Mouse (Mus musculus) lung, embryonic 15.5 days (tissue): ENCODE data around the gene Gm21981. TPM values are rescaled to one million over a fixed set of nuclear protein-coding genes. Genes with fewer than 3 reads are reported as not detected.
A peak's percentile ranks its signal among the peaks of the same experiment; 100 is the strongest.

Source experiments
- ATAC-seq: fragments of 200-750 bp; cut with Nextera tagmentation; 2 replicates; pipeline ENCODE4 v1.8.0; 2017; ENCODE audit warnings: moderate number of reproducible peaks, borderline replicate concordance; ENCODE audit not compliant: low FRiP score, low TSS enrichment; ENCODE audit errors: extremely low read depth
- H3K27ac ChIP-seq: fragments of 300-500 bp; sonication (generic); 2 replicates; pipeline ENCODE4 v1.5.1; 2015; ENCODE audit warnings: moderate library complexity, mild to moderate bottlenecking, inconsistent platforms
- H3K27me3 ChIP-seq: fragments of 300-500 bp; sonication (generic); 2 replicates; pipeline ENCODE4 v1.6.1; 2015; ENCODE audit warnings: inconsistent platforms
- H3K36me3 ChIP-seq: fragments of 300-500 bp; sonication (generic); 2 replicates; pipeline ENCODE4 v1.6.1; 2015; ENCODE audit warnings: inconsistent platforms
- H3K4me1 ChIP-seq: fragments of 300-500 bp; sonication (generic); 2 replicates; pipeline ENCODE4 v1.6.1; 2015; ENCODE audit warnings: inconsistent platforms
- H3K4me2 ChIP-seq: fragments of 300-500 bp; sonication (generic); 2 replicates; pipeline ENCODE4 v1.6.1; 2015; ENCODE audit warnings: inconsistent platforms, mild to moderate bottlenecking, moderate library complexity
- H3K4me3 ChIP-seq: fragments of 300-500 bp; sonication (generic); 2 replicates; pipeline ENCODE4 v1.5.1; 2015; ENCODE audit warnings: mild to moderate bottlenecking, inconsistent platforms
- H3K9ac ChIP-seq: fragments of 300-500 bp; sonication (generic); 2 replicates; pipeline ENCODE4 v1.6.1; 2015; ENCODE audit warnings: inconsistent platforms
- H3K9me3 ChIP-seq: fragments of 300-500 bp; sonication (generic); 2 replicates; pipeline ENCODE4 v1.6.1; 2016; ENCODE audit warnings: inconsistent platforms
- WGBS: fragments of 180-500 bp; shearing (Covaris S2); methylation state at CpG from one replicate; pipeline ENCODE4 v1.1.7; 2015; 5-methylcytosine and 5-hydroxymethylcytosine counted together
- polyA plus RNA-seq: library from polyadenylated mRNA; unstranded; fragments of >200 nt; fragmentation: Nextera tagmentation; extraction: Ambion mirVana; gene quantifications from 2 replicates; pipeline ENCODE4 v1.2.1, GENCODE M21; 2015

Gm21981 gene
- polyA plus RNA-seq, 1 experiment from 2014 or later = 0.45 TPM

GRCm38 (mm10) chr17:47699055-47699454 is 4.8 kb upstream of the Gm21981 start:
- WGBS = 72% methylated on average over 2 of the region's 2 CpGs

GRCm38 (mm10) chr17:47698156-47698555 is 3.9 kb upstream of the Gm21981 start:
- H3K4me1 ChIP-seq = peaks cover 35% of the 10 kb centered on the region
- no peak overlapping the region for H3K9ac ChIP-seq
- no peak overlapping the region for H3K27ac ChIP-seq
- no peaks in the 10 kb centered on the region for H3K9me3 ChIP-seq
- no peak for ATAC-seq
- peaks cover 2% of the 10 kb centered on the region; the same call in 1 of the 2 replicates for H3K36me3 ChIP-seq
- H3K4me3 ChIP-seq = no peak overlapping the region
- no peak overlapping the region for H3K4me2 ChIP-seq
- H3K27me3 ChIP-seq = no peaks in the 10 kb centered on the region
- whole genome bisulfite sequencing = 84% methylated on average over 10 of the region's 10 CpGs

More at GRCm38 (mm10) chr17:47699055-47699454, 4.8 kb upstream of the Gm21981 start:
- Histone ChIP-seq H3K27ac (no peak overlapping the region), H3K4me2 (no peak overlapping the region), H3K27me3 (no peaks in the 10 kb centered on the region), H3K36me3 (peaks cover 5% of the 10 kb centered on the region; the same call in 1 of the 2 replicates), H3K9ac (no peak overlapping the region), H3K4me3 (no peak overlapping the region), H3K4me1 (peaks cover 32% of the 10 kb centered on the region), H3K9me3 (no peaks in the 10 kb centered on the region)
- no peak for ATAC-seq

- Histone ChIP-seq H3K4me3 (peak overlapping the region; percentile 87), H3K27ac (peak overlapping the region; percentile 67), H3K36me3 (no peaks in the 10 kb centered on the region; the same call in 1 of the 2 replicates), H3K9ac (peak overlapping the region; percentile 79), H3K4me1 (peaks cover 24% of the 10 kb centered on the region), H3K9me3 (no peaks in the 10 kb centered on the region), H3K27me3 (no peaks in the 10 kb centered on the region; the same call in 1 of the 2 replicates), H3K4me2 (peak overlapping the region; percentile 94)
- ATAC-seq = 0 out of 2 replicates have a peak, but pooled peaks have one; percentile 1
- WGBS = under 1% methylated on average over 22 of the region's 23 CpGs
These were observed 1.1 kb upstream of the Gm21981 start for GRCm38 (mm10) chr17:47695337-47695710.

GRCm38 (mm10) chr17:47694503-47695336 is 465 bp upstream of the Gm21981 start, which contains the start of gene Prickle4:
Gene Prickle4 (minus strand): TSS chr17:47694736.
- Histone ChIP-seq H3K9me3 (no peaks in the 10 kb centered on the region), H3K9ac (peak within 1 kb of the TSS; percentile 79), H3K4me1 (peaks cover 21% of the 10 kb centered on the region), H3K27ac (peak within 1 kb of the TSS; percentile 67), H3K4me3 (peak within 1 kb of the TSS; percentile 87), H3K4me2 (peak within 1 kb of the TSS; percentile 94), H3K36me3 (no peaks in the 10 kb centered on the region), H3K27me3 (no peaks in the 10 kb centered on the region; the same call in 1 of the 2 replicates)
- under 1% methylated on average over 62 of the region's 82 CpGs for WGBS
- ATAC-seq = peak; percentile 93

GRCm38 (mm10) chr17:47693671-47694441 is 399 bp downstream of the Gm21981 start:
- Histone ChIP-seq H3K4me1 (peaks cover 22% of the 10 kb centered on the region), H3K4me3 (peak overlapping the region; percentile 87), H3K9ac (peak overlapping the region; percentile 79), H3K36me3 (no peaks in the 10 kb centered on the region), H3K9me3 (no peaks in the 10 kb centered on the region), H3K27me3 (no peaks in the 10 kb centered on the region; the same call in 1 of the 2 replicates), H3K27ac (peak overlapping the region; percentile 67; the same call in 1 of the 2 replicates), H3K4me2 (peak overlapping the region; percentile 94)
- WGBS = 35% methylated on average over 13 of the region's 13 CpGs
- ATAC-seq = no peak

GRCm38 (mm10) chr17:47691650-47692049 is 2.6 kb downstream of the Gm21981 start:
- Histone ChIP-seq H3K9ac (no peak overlapping the region), H3K4me3 (no peak overlapping the region), H3K27ac (no peak overlapping the region), H3K4me1 (peaks cover 28% of the 10 kb centered on the region), H3K27me3 (no peaks in the 10 kb centered on the region; the same call in 1 of the 2 replicates), H3K9me3 (no peaks in the 10 kb centered on the region), H3K36me3 (no peaks in the 10 kb centered on the region), H3K4me2 (no peak overlapping the region)
- WGBS = 91% methylated on average over 3 of the region's 3 CpGs
- ATAC-seq = no peak

- peaks cover 8% of the 10 kb centered on the region for H3K36me3 ChIP-seq
- no peaks in the 10 kb centered on the region; the same call in 1 of the 2 replicates for H3K27me3 ChIP-seq
- H3K9ac ChIP-seq = no peak overlapping the region
- peak overlapping the region; percentile 91 for H3K4me2 ChIP-seq
- 66% methylated on average over 7 of the region's 8 CpGs for WGBS
- no peak overlapping the region for H3K4me3 ChIP-seq
- no peak overlapping the region for H3K27ac ChIP-seq
- no peaks in the 10 kb centered on the region for H3K9me3 ChIP-seq
- peaks cover 24% of the 10 kb centered on the region for H3K4me1 ChIP-seq
- no peak for ATAC-seq
These were observed 4.4 kb downstream of the Gm21981 start for GRCm38 (mm10) chr17:47689894-47690293.

GRCm38 (mm10) chr17:47688608-47689575 is 5.4 kb downstream of the Gm21981 start, which contains the start of gene Frs3:
Gene Frs3 (plus strand): TSS chr17:47689030.
- peak within 1 kb of the TSS; percentile 77 for H3K9ac ChIP-seq
- H3K27ac ChIP-seq = peak within 1 kb of the TSS; percentile 75
- peak within 1 kb of the TSS; percentile 91 for H3K4me2 ChIP-seq
- H3K36me3 ChIP-seq = peaks cover 18% of the 10 kb centered on the region
- H3K9me3 ChIP-seq = no peaks in the 10 kb centered on the region
- peak; percentile 81 for ATAC-seq
- WGBS = under 1% methylated on average over 57 of the region's 58 CpGs
- H3K27me3 ChIP-seq = no peaks in the 10 kb centered on the region; the same call in 1 of the 2 replicates
- H3K4me3 ChIP-seq = peak within 1 kb of the TSS; percentile 60
- peaks cover 17% of the 10 kb centered on the region for H3K4me1 ChIP-seq

GRCm38 (mm10) chr17:47688344-47688607 is 6.0 kb downstream of the Gm21981 start, which contains the start of gene Tomm6:
Gene Tomm6 (minus strand): TSS chr17:47688386.
- Histone ChIP-seq H3K36me3 (peaks cover 24% of the 10 kb centered on the region), H3K9ac (peak within 1 kb of the TSS; percentile 77), H3K27me3 (no peaks in the 10 kb centered on the region; the same call in 1 of the 2 replicates), H3K4me2 (peak within 1 kb of the TSS; percentile 91), H3K4me3 (peak within 1 kb of the TSS; percentile 60), H3K9me3 (no peaks in the 10 kb centered on the region), H3K27ac (peak within 1 kb of the TSS; percentile 75), H3K4me1 (peaks cover 14% of the 10 kb centered on the region)
- ATAC-seq = no peak
- WGBS = under 1% methylated on average over 9 of the region's 9 CpGs

GRCm38 (mm10) chr17:47687409-47688343 is 6.6 kb downstream of the Gm21981 start:
- ATAC-seq = peak; percentile 85
- Histone ChIP-seq H3K9me3 (no peaks in the 10 kb centered on the region), H3K4me1 (peaks cover 14% of the 10 kb centered on the region), H3K27me3 (no peaks in the 10 kb centered on the region; the same call in 1 of the 2 replicates), H3K9ac (peak overlapping the region; percentile 77), H3K4me2 (peak overlapping the region; percentile 91), H3K4me3 (peak overlapping the region; percentile 60), H3K27ac (peak overlapping the region; percentile 75), H3K36me3 (peaks cover 24% of the 10 kb centered on the region)
- WGBS = under 1% methylated on average over 70 of the region's 70 CpGs
